Mouse (Mus musculus): ENCODE measurements around the gene Zswim8.

Gene Zswim8

GRCm38 (mm10) chr14:20707201-20708190, at the start of gene Zswim8:
TSS of gene Zswim8 (plus strand) at chr14:20707552.
- DNase-seq (ENCODE audit: low spot score), result peak; percentile 89

GRCm38 (mm10) chr14:20658326-20658725, 49.0 kb upstream of the Zswim8 start:
- peak; percentile 46 for DNase-seq (ENCODE audit: low spot score)

- DNase-seq (ENCODE audit: low spot score), result no peak
These were observed 48.5 kb upstream of the Zswim8 start for GRCm38 (mm10) chr14:20658902-20659301.

GRCm38 (mm10) chr14:20659687-20660086, 47.7 kb upstream of the Zswim8 start:
- no peak for DNase-seq (ENCODE audit: low spot score)

GRCm38 (mm10) chr14:20660827-20661660, 46.3 kb upstream of the Zswim8 start:
- peak; percentile 96 for DNase-seq (ENCODE audit: low spot score)

GRCm38 (mm10) chr14:20661661-20662331, 45.6 kb upstream of the Zswim8 start:
- no peak for DNase-seq (ENCODE audit: low spot score)

- DNase-seq (ENCODE audit: low spot score), result no peak
These were observed 44.6 kb upstream of the Zswim8 start for GRCm38 (mm10) chr14:20662740-20663139.

- DNase-seq (ENCODE audit: low spot score), result no peak
These were observed 43.8 kb upstream of the Zswim8 start for GRCm38 (mm10) chr14:20663601-20664000.

GRCm38 (mm10) chr14:20664436-20664835, 42.9 kb upstream of the Zswim8 start:
- no peak for DNase-seq (ENCODE audit: low spot score)

- no peak for DNase-seq (ENCODE audit: low spot score)
These were observed 39.9 kb upstream of the Zswim8 start for GRCm38 (mm10) chr14:20667469-20667868.

GRCm38 (mm10) chr14:20668154-20668810, 39.1 kb upstream of the Zswim8 start, which contains the start of gene Synpo2l:
TSS of gene Synpo2l (minus strand) at chr14:20668354.
- no peak for DNase-seq (ENCODE audit: low spot score)

- DNase-seq (ENCODE audit: low spot score), result peak; percentile 42
These were observed 34.4 kb upstream of the Zswim8 start for GRCm38 (mm10) chr14:20672990-20673389.

- DNase-seq (ENCODE audit: low spot score), result peak; percentile 24
These were observed 33.7 kb upstream of the Zswim8 start for GRCm38 (mm10) chr14:20673735-20674063.

GRCm38 (mm10) chr14:20674064-20674833, 33.1 kb upstream of the Zswim8 start, which contains the start of gene Sec24c:
TSS of gene Sec24c (plus strand) at chr14:20674308.
- DNase-seq (ENCODE audit: low spot score), result peak; percentile 99

- no peak for DNase-seq (ENCODE audit: low spot score)
These were observed 29.4 kb upstream of the Zswim8 start for GRCm38 (mm10) chr14:20677906-20678305.

- DNase-seq (ENCODE audit: low spot score), result no peak
These were observed 25.6 kb upstream of the Zswim8 start for GRCm38 (mm10) chr14:20681742-20682141.

GRCm38 (mm10) chr14:20682498-20682897, 24.9 kb upstream of the Zswim8 start:
- no peak for DNase-seq (ENCODE audit: low spot score)

GRCm38 (mm10) chr14:20686576-20686975, 20.8 kb upstream of the Zswim8 start:
- no peak for DNase-seq (ENCODE audit: low spot score)

GRCm38 (mm10) chr14:20689009-20689408, 18.3 kb upstream of the Zswim8 start:
- DNase-seq (ENCODE audit: low spot score), result no peak

GRCm38 (mm10) chr14:20691772-20692171, 15.6 kb upstream of the Zswim8 start:
- no peak for DNase-seq (ENCODE audit: low spot score)
